Mouse (Mus musculus) heart, embryonic 14.5 days (tissue): ENCODE data around the gene Mospd3. TPM values are rescaled to one million over a fixed set of nuclear protein-coding genes. Genes with fewer than 3 reads are reported as not detected.
A peak's percentile ranks its signal among the peaks of the same experiment; 100 is the strongest.

Experiments used
- ATAC-seq: fragments of 200-750 bp; cut with Nextera tagmentation; 2 replicates; pipeline ENCODE4 v1.8.0; 2017; ENCODE audit warnings: low read depth, moderate TSS enrichment; ENCODE audit not compliant: insufficient number of reproducible peaks, insufficient read depth, low FRiP score
- H3K27ac ChIP-seq, 2 experiments: fragments of 200-500 bp in 1 of 2; fragments of 300-500 bp in 1 of 2; sonication (generic) in 1 of 2; replicated peaks in 1 of 2; 2 replicates each; pipeline ENCODE4 v1.5.1; 2012 to 2014; ENCODE audit warnings: low read depth in 2 of 2, low read length in 2 of 2, control low read depth in 1 of 2, mild to moderate bottlenecking in 1 of 2, mixed read lengths in 1 of 2; ENCODE audit not compliant: control insufficient read depth in 1 of 2, insufficient read depth in 1 of 2
- H3K27me3 ChIP-seq: fragments of 300-500 bp; sonication (generic); 2 replicates; pipeline ENCODE4 v1.6.1; 2014; ENCODE audit warnings: mild to moderate bottlenecking, low read length, control low read depth; ENCODE audit not compliant: control insufficient read depth, insufficient read depth
- H3K36me3 ChIP-seq: fragments of 300-500 bp; sonication (generic); 2 replicates; pipeline ENCODE4 v1.6.1; 2014; ENCODE audit warnings: mild to moderate bottlenecking, control low read depth, low read length, mixed read lengths; ENCODE audit not compliant: control insufficient read depth, insufficient read depth
- H3K4me1 ChIP-seq, 2 experiments: fragments of 200-500 bp in 1 of 2; fragments of 300-500 bp in 1 of 2; sonication (generic) in 1 of 2; 2 replicates each; pipeline ENCODE4 v1.6.1; 2012 to 2014; ENCODE audit warnings: low read length in 2 of 2, control low read depth in 1 of 2, mixed read lengths in 1 of 2; ENCODE audit not compliant: control insufficient read depth in 2 of 2, insufficient read depth in 2 of 2
- H3K4me2 ChIP-seq: fragments of 300-500 bp; sonication (generic); 2 replicates; pipeline ENCODE4 v1.6.1; 2014; ENCODE audit warnings: mild to moderate bottlenecking, low read length
- H3K4me3 ChIP-seq, 2 experiments: fragments of 200-500 bp in 1 of 2; fragments of 300-500 bp in 1 of 2; sonication (generic) in 1 of 2; 2 replicates each; pipeline ENCODE4 v1.5.1; 2012 to 2014; ENCODE audit warnings: low read length in 2 of 2, mild to moderate bottlenecking in 2 of 2, control low read depth in 1 of 2, low read depth in 1 of 2, moderate library complexity in 1 of 2; ENCODE audit not compliant: control insufficient read depth in 1 of 2, insufficient read depth in 1 of 2
- H3K9ac ChIP-seq: fragments of 300-500 bp; sonication (generic); 2 replicates; pipeline ENCODE4 v1.6.1; 2014; ENCODE audit warnings: mild to moderate bottlenecking, low read length
- H3K9me3 ChIP-seq: fragments of 300-500 bp; sonication (generic); 2 replicates; pipeline ENCODE4 v1.6.1; 2016; ENCODE audit warnings: low read length, control low read depth; ENCODE audit not compliant: control insufficient read depth
- WGBS: fragments of 180-500 bp; shearing (Covaris S2); extraction: QIAGEN DNeasy Blood & Tissue Kit; methylation state at CpG from one replicate; pipeline ENCODE4 v1.1.7; 2014; 5-methylcytosine and 5-hydroxymethylcytosine counted together
- polyA plus RNA-seq: library from polyadenylated mRNA; unstranded; fragments of >200 nt; fragmentation: Nextera tagmentation; extraction: Ambion mirVana; gene quantifications from 2 replicates; pipeline ENCODE4 v1.2.1, GENCODE M21; 2014

Mospd3 gene
- polyA plus RNA-seq, 1 experiment from 2014 or later = 22.7 TPM

GRCm38 (mm10) chr5:137630602-137631001 is 29.7 kb upstream of the Mospd3 start:
- peaks cover 21 to 29% of the 10 kb centered on the region in 2 experiments for H3K4me1 ChIP-seq
- peak overlapping the region; percentile 95; the same call in 1 of the 2 replicates for H3K9ac ChIP-seq
- H3K4me2 ChIP-seq = peak overlapping the region; percentile 96
- no peaks in the 10 kb centered on the region for H3K27me3 ChIP-seq
- H3K36me3 ChIP-seq = peaks cover 34% of the 10 kb centered on the region
- peak overlapping the region; percentile 65 to 70 for H3K27ac ChIP-seq
- ATAC-seq = no peak
- H3K9me3 ChIP-seq = no peaks in the 10 kb centered on the region
- H3K4me3 ChIP-seq = peak overlapping the region; percentile 87 to 89; a peak in 2 of 4 replicates
- WGBS = 45% methylated on average over 3 of the region's 3 CpGs

GRCm38 (mm10) chr5:137629906-137630545 is 29.2 kb upstream of the Mospd3 start:
- H3K4me1 ChIP-seq = peaks cover 21 to 29% of the 10 kb centered on the region in 2 experiments
- peaks cover 28% of the 10 kb centered on the region for H3K36me3 ChIP-seq
- peak overlapping the region; percentile 87 to 89 for H3K4me3 ChIP-seq
- H3K9me3 ChIP-seq = no peaks in the 10 kb centered on the region
- WGBS = 19% methylated on average over 6 of the region's 6 CpGs
- H3K9ac ChIP-seq = peak overlapping the region; percentile 95
- peak overlapping the region; percentile 19 to 70; a peak in 1 of 4 replicates for H3K27ac ChIP-seq
- no peaks in the 10 kb centered on the region for H3K27me3 ChIP-seq
- peak overlapping the region; percentile 96 for H3K4me2 ChIP-seq
- no peak for ATAC-seq

DNA sequence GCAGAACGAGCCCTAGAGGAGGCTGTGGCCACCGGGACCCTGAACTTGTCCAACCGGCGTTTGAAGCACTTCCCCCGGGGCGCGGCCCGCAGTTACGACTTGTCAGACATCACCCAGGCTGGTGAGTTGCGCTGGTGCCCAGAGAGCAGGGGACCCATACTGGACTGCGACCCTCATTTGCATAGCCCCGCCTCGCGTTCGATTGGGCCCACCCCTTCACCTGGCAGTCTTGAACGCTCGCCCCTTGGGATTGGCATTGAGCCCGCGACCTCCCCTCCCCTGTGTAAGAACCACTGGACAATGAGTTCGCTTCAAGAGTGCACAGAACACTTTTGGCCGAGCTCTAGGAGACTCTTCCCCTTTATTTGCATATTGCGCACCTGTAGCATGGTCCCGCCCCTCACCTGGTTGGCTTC is 28.5 kb upstream of the Mospd3 start:
- ATAC-seq = peak; percentile 19
- Histone ChIP-seq H3K9ac (peak overlapping the region; percentile 95), H3K4me1 (peaks cover 21 to 29% of the 10 kb centered on the region in 2 experiments), H3K36me3 (peaks cover 23% of the 10 kb centered on the region), H3K27ac (peak overlapping the region; percentile 89 to 95), H3K9me3 (no peaks in the 10 kb centered on the region), H3K4me2 (peak overlapping the region; percentile 96), H3K4me3 (peak overlapping the region; percentile 87 to 89), H3K27me3 (no peaks in the 10 kb centered on the region)
- under 1% methylated on average over 20 of the region's 23 CpGs for WGBS

- WGBS = 1% methylated on average over 45 of the region's 46 CpGs
These were observed 27.8 kb upstream of the Mospd3 start, which contains the start of the genes Fbxo24, Lrch4 and Gm20605 for GRCm38 (mm10) chr5:137628498-137629305. Fbxo24 (minus strand) TSS chr5:137629002. Lrch4 (plus strand) TSS chr5:137629121. Gm20605 (plus strand) TSS chr5:137629175.

DNA sequence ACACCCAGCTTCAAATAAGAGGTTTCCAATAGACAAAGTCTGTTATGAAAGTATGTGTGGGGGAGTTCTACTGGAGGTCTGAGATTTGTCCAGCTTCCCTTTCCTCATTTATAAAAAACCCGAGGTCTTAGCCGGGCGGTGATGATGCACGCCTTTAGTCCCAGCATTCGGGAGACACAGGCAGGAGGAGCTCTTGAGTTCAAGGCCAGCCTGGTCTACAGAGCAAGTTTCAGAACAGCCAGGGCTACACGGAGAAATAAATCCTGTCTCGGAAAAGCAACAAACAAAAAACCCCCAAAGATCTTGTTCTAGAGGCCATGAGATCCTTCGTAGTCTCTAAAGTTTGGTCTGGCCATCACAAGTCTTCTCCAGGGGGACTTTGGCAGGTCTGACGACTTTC is 27.1 kb upstream of the Mospd3 start:
- Histone ChIP-seq H3K9me3 (no peaks in the 10 kb centered on the region), H3K4me1 (peaks cover 21 to 29% of the 10 kb centered on the region in 2 experiments), H3K4me2 (peak overlapping the region; percentile 65), H3K27ac (peak overlapping the region; percentile 64 to 93), H3K27me3 (no peaks in the 10 kb centered on the region), H3K4me3 (peak overlapping the region; percentile 44 to 85), H3K36me3 (peaks cover 10% of the 10 kb centered on the region; the same call in 1 of the 2 replicates), H3K9ac (peak overlapping the region; percentile 63)
- 3% methylated on average over 9 of the region's 9 CpGs for WGBS
- no peak for ATAC-seq

More at GRCm38 (mm10) chr5:137628498-137629305, 27.8 kb upstream of the Mospd3 start, which contains the start of the genes Fbxo24, Lrch4 and Gm20605:
- peak within 1 kb of the TSS; percentile 87 to 89 for H3K4me3 ChIP-seq
- no peaks in the 10 kb centered on the region for H3K27me3 ChIP-seq
- peaks cover 21 to 29% of the 10 kb centered on the region in 2 experiments for H3K4me1 ChIP-seq
- no peaks in the 10 kb centered on the region for H3K9me3 ChIP-seq
- H3K4me2 ChIP-seq = peak within 1 kb of the TSS; percentile 96
- peak within 1 kb of the TSS; percentile 93 to 95 for H3K27ac ChIP-seq
- peak within 1 kb of the TSS; percentile 95 for H3K9ac ChIP-seq
- H3K36me3 ChIP-seq = peaks cover 17% of the 10 kb centered on the region
- peak; percentile 96 for ATAC-seq

- WGBS = 81% methylated on average over 11 of the region's 11 CpGs
- no peak for ATAC-seq
- no peak overlapping the region for H3K4me2 ChIP-seq
These were observed 23.2 kb upstream of the Mospd3 start for GRCm38 (mm10) chr5:137623937-137624530.

DNA sequence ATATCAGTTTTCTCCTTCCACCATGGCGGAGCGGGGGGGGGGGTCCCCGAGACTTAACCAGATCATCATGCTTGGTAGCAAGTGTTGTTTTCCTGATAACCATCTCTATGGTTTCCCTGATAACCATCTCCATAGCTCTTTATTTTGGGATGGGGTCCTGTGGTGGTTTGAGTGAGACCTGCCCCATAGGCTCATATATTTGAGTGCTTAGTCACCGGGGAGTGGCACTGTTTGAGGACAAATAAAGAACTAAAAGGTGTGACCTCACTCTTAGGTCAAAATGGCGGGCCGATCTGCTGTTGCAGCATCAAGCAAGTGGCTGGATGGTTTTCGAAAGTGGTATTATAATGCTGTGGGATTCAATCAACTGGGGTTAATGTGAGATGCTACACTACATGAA is 14.5 kb upstream of the Mospd3 start:
- no peaks in the 10 kb centered on the region for H3K36me3 ChIP-seq

More at GRCm38 (mm10) chr5:137623937-137624530, 23.2 kb upstream of the Mospd3 start:
- peaks cover 0 to 4% of the 10 kb centered on the region in 2 experiments; a peak in 1 of 4 replicates for H3K4me1 ChIP-seq
- H3K9ac ChIP-seq = no peak overlapping the region
- no peak overlapping the region for H3K4me3 ChIP-seq
- no peaks in the 10 kb centered on the region for H3K27me3 ChIP-seq
- no peaks in the 10 kb centered on the region for H3K9me3 ChIP-seq
- H3K36me3 ChIP-seq = no peaks in the 10 kb centered on the region
- no peak overlapping the region for H3K27ac ChIP-seq

More for the DNA sequence above, 14.5 kb upstream of the Mospd3 start:
- Histone ChIP-seq H3K4me3 (no peak overlapping the region), H3K4me2 (no peak overlapping the region), H3K9ac (no peak overlapping the region), H3K4me1 (peaks cover 25 to 27% of the 10 kb centered on the region in 2 experiments), H3K9me3 (no peaks in the 10 kb centered on the region), H3K27ac (no peak overlapping the region), H3K27me3 (no peaks in the 10 kb centered on the region)
- 87% methylated on average over 7 of the region's 7 CpGs for WGBS
- no peak for ATAC-seq
